Mouse (Mus musculus) ES-E14 (cell line): Measurements from ENCODE around the gene Ksr2.

Source experiments
- ZC3H11A ChIP-seq: IDR thresholded peaks from 2 replicates; pipeline ENCODE4 v1.6.1; 2012; ENCODE audit warnings: low read depth, mild to moderate bottlenecking, inconsistent platforms, low read length, borderline replicate concordance
- ZNF384 ChIP-seq: IDR thresholded peaks from 2 replicates; pipeline ENCODE4 v1.6.1; 2012; ENCODE audit warnings: low read depth, low read length, inconsistent platforms

DNA sequence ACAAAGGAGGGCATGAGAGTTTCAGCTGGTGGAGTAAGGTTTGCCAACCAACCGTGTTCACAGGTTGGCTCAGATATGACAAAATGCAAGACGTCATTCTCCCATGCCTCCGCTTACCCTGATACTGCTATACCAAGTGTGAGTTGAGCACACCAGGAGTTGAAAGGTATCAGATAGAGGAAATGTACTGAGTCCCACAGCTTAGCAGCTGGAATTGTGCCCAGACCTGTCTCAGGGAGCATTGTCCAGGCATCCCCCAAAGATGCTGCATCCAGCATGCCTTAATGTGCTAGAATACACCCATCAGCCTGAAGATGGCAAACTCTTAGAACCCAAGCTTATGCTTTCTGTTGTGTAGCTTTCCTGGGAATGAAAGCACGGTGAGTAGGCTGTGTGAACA is 206.5 kb downstream of the Ksr2 start:
- TF ChIP-seq ZC3H11A, result no peak
- TF ChIP-seq ZNF384, result no peak
